Mouse (Mus musculus) left cerebral cortex, postnatal 36 days (tissue): ENCODE data around the gene Man2a1. TPM values are rescaled to one million over a fixed set of nuclear protein-coding genes. Genes with fewer than 3 reads are reported as not detected.
"Not testable (repeated sequence)": the region's sequence is repeated elsewhere in the genome, so short reads cannot be mapped to it uniquely, and the experiment has no call there.

Source experiments
- DNase-seq, 2 experiments: peaks; one replicate each; pipeline ENCODE4 v3.0.0; 2021 to 2022; ENCODE audit warnings: low spot score in 2 of 2, mixed read lengths in 1 of 2
- intact Hi-C: fragments of 180-260 bp; cut with DNase I; formaldehyde crosslinking; loops from one replicate; pipeline ENCODE4 v1.15.1; 2025
- total RNA-seq, 2 experiments: library from RNA; stranded (reverse); gene quantifications; 2 replicates each; pipeline ENCODE4 v1.2.3; 2021

Man2a1 gene
- total RNA-seq, 2 experiments from 2014 or later: 20.4 to 21.2 TPM

- DNase-seq: no peak
- intact Hi-C loops: no loop called here
Measured at GRCm38 (mm10) chr17:64743606-64744300, 143.2 kb downstream of the Man2a1 start.

- intact Hi-C loops: no loop called here
- no peak for DNase-seq
Measured at GRCm38 (mm10) chr17:64746637-64747225, 146.2 kb downstream of the Man2a1 start.

GRCm38 (mm10) chr17:64747461-64747860, 146.9 kb downstream of the Man2a1 start:
- intact Hi-C loops: no loop called here
- no peak for DNase-seq

- no peak for DNase-seq
- intact Hi-C loops: no loop called here
Measured at GRCm38 (mm10) chr17:64748131-64748530, 147.6 kb downstream of the Man2a1 start.

GRCm38 (mm10) chr17:64749146-64749545, 148.6 kb downstream of the Man2a1 start:
- DNase-seq: no peak
- intact Hi-C loops: no loop called here

- intact Hi-C loops: no loop called here
- DNase-seq: no peak
Measured at GRCm38 (mm10) chr17:64751249-64751648, 150.7 kb downstream of the Man2a1 start.

GRCm38 (mm10) chr17:64752126-64753019, 151.8 kb downstream of the Man2a1 start:
- DNase-seq: no peak
- intact Hi-C loops: no loop called here

GRCm38 (mm10) chr17:64753507-64753906, 153.0 kb downstream of the Man2a1 start:
- no peak for DNase-seq
- intact Hi-C loops: no loop called here

- DNase-seq: no peak
Measured at GRCm38 (mm10) chr17:64754142-64754863, 153.8 kb downstream of the Man2a1 start.

GRCm38 (mm10) chr17:64755191-64755590, 154.7 kb downstream of the Man2a1 start:
- DNase-seq: no peak
- intact Hi-C loops: no loop called here

More at GRCm38 (mm10) chr17:64754142-64754863, 153.8 kb downstream of the Man2a1 start:
- intact Hi-C loops: no loop called here

GRCm38 (mm10) chr17:64762651-64763050, 162.1 kb downstream of the Man2a1 start:
- intact Hi-C loops, DNase-seq: not testable (repeated sequence)

- no peak for DNase-seq
- intact Hi-C loops: no loop called here
Measured at GRCm38 (mm10) chr17:64763491-64763890, 163.0 kb downstream of the Man2a1 start.

- intact Hi-C loops: no loop called here
Measured at GRCm38 (mm10) chr17:64764175-64765122, 163.9 kb downstream of the Man2a1 start.

GRCm38 (mm10) chr17:64765286-64765685, 164.8 kb downstream of the Man2a1 start:
- intact Hi-C loops: no loop called here
- no peak for DNase-seq

More at GRCm38 (mm10) chr17:64764175-64765122, 163.9 kb downstream of the Man2a1 start:
- no peak for DNase-seq

GRCm38 (mm10) chr17:64766507-64766906, 166.0 kb downstream of the Man2a1 start:
- intact Hi-C loops: no loop called here
- DNase-seq: no peak

- intact Hi-C loops: no loop called here
- DNase-seq: no peak
Measured at GRCm38 (mm10) chr17:64770277-64770676, 169.7 kb downstream of the Man2a1 start.

- intact Hi-C loops: no loop called here
- DNase-seq: no peak
Measured at GRCm38 (mm10) chr17:64772611-64773010, 172.1 kb downstream of the Man2a1 start.

GRCm38 (mm10) chr17:64774218-64774617, 173.7 kb downstream of the Man2a1 start:
- no peak for DNase-seq
- intact Hi-C loops: no loop called here

- intact Hi-C loops: no loop called here
Measured at GRCm38 (mm10) chr17:64778300-64778699, 177.8 kb downstream of the Man2a1 start.

More at GRCm38 (mm10) chr17:64778300-64778699, 177.8 kb downstream of the Man2a1 start:
- no peak for DNase-seq
